Mouse (Mus musculus): ENCODE data around the gene Xpr1. TPM values are rescaled to one million over a fixed set of nuclear protein-coding genes. Genes with fewer than 3 reads are reported as not detected.

Gene Xpr1
- polyA plus RNA-seq, 1 experiment from 2014 or later: 68.7 TPM

- no peak overlapping the region for H3K27ac ChIP-seq (ENCODE audit: low read depth, low read length)
- H3K4me1 ChIP-seq (ENCODE audit: control insufficient read depth, insufficient read depth, low read length): no peaks in the 10 kb centered on the region
- no peaks in the 10 kb centered on the region for H3K27me3 ChIP-seq (ENCODE audit: control insufficient read depth, insufficient read depth, low read length)
- WGBS: 87% methylated on average over 8 of the region's 8 CpGs
- H3K36me3 ChIP-seq (ENCODE audit: control insufficient read depth, insufficient read depth, low read length): no peaks in the 10 kb centered on the region
- H3K9ac ChIP-seq (replicated peaks; ENCODE audit: low read depth, low read length): no peak overlapping the region
- ATAC-seq (ENCODE audit: low read depth): no peak
- no peaks in the 10 kb centered on the region for H3K9me3 ChIP-seq (ENCODE audit: control insufficient read depth, low read length)
- H3K4me3 ChIP-seq (ENCODE audit: low read depth, low read length): no peak overlapping the region
- no peak overlapping the region for H3K4me2 ChIP-seq (ENCODE audit: low read depth, low read length)
These were observed 162.9 kb downstream of the Xpr1 start for GRCm38 (mm10) chr1:155254309-155254708.

DNA sequence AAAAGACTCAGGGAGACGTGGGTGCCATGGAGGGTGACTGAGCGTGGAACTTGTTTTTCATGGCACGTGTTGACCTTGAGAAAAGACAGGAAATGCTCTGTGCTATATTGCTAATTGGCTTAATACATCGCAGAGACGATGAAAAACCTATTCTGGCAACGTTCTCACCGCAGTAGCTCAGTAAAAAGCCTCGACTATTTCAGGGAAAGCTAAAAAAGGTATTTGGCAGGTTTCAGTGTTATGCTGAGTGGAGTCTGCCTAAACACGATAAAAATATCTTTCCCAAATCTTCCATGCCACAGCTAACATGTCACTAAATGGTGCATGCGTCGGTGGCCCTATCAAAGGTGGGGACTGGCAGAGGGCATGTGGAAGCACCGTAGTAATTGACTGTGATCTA lies 164.1 kb downstream of the Xpr1 start:
- Histone ChIP-seq H3K27ac (ENCODE audit: low read depth, low read length) (no peak overlapping the region), H3K9me3 (ENCODE audit: control insufficient read depth, low read length) (no peaks in the 10 kb centered on the region), H3K27me3 (ENCODE audit: control insufficient read depth, insufficient read depth, low read length) (no peaks in the 10 kb centered on the region), H3K36me3 (ENCODE audit: control insufficient read depth, insufficient read depth, low read length) (no peaks in the 10 kb centered on the region), H3K9ac (replicated peaks; ENCODE audit: low read depth, low read length) (no peak overlapping the region), H3K4me3 (ENCODE audit: low read depth, low read length) (no peak overlapping the region), H3K4me1 (ENCODE audit: control insufficient read depth, insufficient read depth, low read length) (no peaks in the 10 kb centered on the region), H3K4me2 (ENCODE audit: low read depth, low read length) (no peak overlapping the region)
- ATAC-seq (ENCODE audit: low read depth): no peak
- WGBS: 76% methylated on average over 12 of the region's 12 CpGs

DNA sequence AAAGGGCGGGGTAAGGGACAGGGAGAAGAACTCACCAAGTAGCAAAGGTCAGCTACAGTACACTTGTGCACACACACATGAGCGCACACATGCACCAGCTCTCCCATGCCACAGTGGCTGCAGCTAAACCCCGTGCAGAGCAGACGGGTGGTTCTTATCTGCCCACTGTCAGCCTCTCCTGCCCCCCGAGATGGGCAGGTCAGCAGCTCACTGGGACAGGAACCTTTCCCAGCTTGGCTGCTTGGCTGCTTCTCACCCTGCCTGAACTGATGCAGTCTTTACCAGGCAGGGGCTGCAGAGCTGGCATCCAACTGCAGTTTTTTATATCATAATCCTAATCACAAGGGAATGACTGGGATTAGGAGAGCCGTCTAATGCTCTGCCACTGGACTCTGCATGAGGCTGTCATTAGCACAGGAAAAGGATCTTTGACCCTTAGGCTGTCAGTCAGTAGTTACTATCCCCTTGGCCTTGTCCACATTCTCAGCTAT lies 164.5 kb downstream of the Xpr1 start:
- Histone ChIP-seq H3K27ac (ENCODE audit: low read depth, low read length) (no peak overlapping the region), H3K9ac (replicated peaks; ENCODE audit: low read depth, low read length) (no peak overlapping the region), H3K36me3 (ENCODE audit: control insufficient read depth, insufficient read depth, low read length) (no peaks in the 10 kb centered on the region)

GRCm38 (mm10) chr1:155251596-155251995 lies 165.6 kb downstream of the Xpr1 start:
- Histone ChIP-seq H3K27ac (ENCODE audit: low read depth, low read length) (no peak overlapping the region), H3K9ac (replicated peaks; ENCODE audit: low read depth, low read length) (no peak overlapping the region), H3K4me2 (ENCODE audit: low read depth, low read length) (no peak overlapping the region), H3K27me3 (ENCODE audit: control insufficient read depth, insufficient read depth, low read length) (no peaks in the 10 kb centered on the region), H3K4me3 (ENCODE audit: low read depth, low read length) (no peak overlapping the region), H3K36me3 (ENCODE audit: control insufficient read depth, insufficient read depth, low read length) (no peaks in the 10 kb centered on the region), H3K4me1 (ENCODE audit: control insufficient read depth, insufficient read depth, low read length) (no peaks in the 10 kb centered on the region), H3K9me3 (ENCODE audit: control insufficient read depth, low read length) (no peaks in the 10 kb centered on the region)
- 80% methylated on average over 5 of the region's 5 CpGs for WGBS
- ATAC-seq (ENCODE audit: low read depth): no peak

More for the DNA sequence above, 164.5 kb downstream of the Xpr1 start:
- WGBS: 59% methylated on average over 6 of the region's 6 CpGs
- Histone ChIP-seq H3K4me1 (ENCODE audit: control insufficient read depth, insufficient read depth, low read length) (no peaks in the 10 kb centered on the region), H3K9me3 (ENCODE audit: control insufficient read depth, low read length) (no peaks in the 10 kb centered on the region), H3K4me2 (ENCODE audit: low read depth, low read length) (no peak overlapping the region), H3K27me3 (ENCODE audit: control insufficient read depth, insufficient read depth, low read length) (no peaks in the 10 kb centered on the region), H3K4me3 (ENCODE audit: low read depth, low read length) (no peak overlapping the region)
- no peak for ATAC-seq (ENCODE audit: low read depth)

- H3K9me3 ChIP-seq (ENCODE audit: control insufficient read depth, low read length): no peaks in the 10 kb centered on the region
- no peak overlapping the region for H3K4me2 ChIP-seq (ENCODE audit: low read depth, low read length)
- WGBS: 17% methylated on average over 4 of the region's 4 CpGs
- ATAC-seq (ENCODE audit: low read depth): no peak
- H3K9ac ChIP-seq (replicated peaks; ENCODE audit: low read depth, low read length): no peak overlapping the region
- no peaks in the 10 kb centered on the region for H3K36me3 ChIP-seq (ENCODE audit: control insufficient read depth, insufficient read depth, low read length)
- no peak overlapping the region for H3K27ac ChIP-seq (ENCODE audit: low read depth, low read length)
- H3K4me1 ChIP-seq (ENCODE audit: control insufficient read depth, insufficient read depth, low read length): no peaks in the 10 kb centered on the region
- H3K27me3 ChIP-seq (ENCODE audit: control insufficient read depth, insufficient read depth, low read length): 0 out of 2 replicates have a peak, but pooled peaks cover under 1% of the 10 kb centered on the region
- H3K4me3 ChIP-seq (ENCODE audit: low read depth, low read length): no peak overlapping the region
These were observed 166.6 kb downstream of the Xpr1 start for GRCm38 (mm10) chr1:155250531-155251135.

GRCm38 (mm10) chr1:155249896-155250295 lies 167.3 kb downstream of the Xpr1 start:
- Histone ChIP-seq H3K4me3 (ENCODE audit: low read depth, low read length) (no peak overlapping the region), H3K27me3 (ENCODE audit: control insufficient read depth, insufficient read depth, low read length) (0 out of 2 replicates have a peak, but pooled peaks cover 5% of the 10 kb centered on the region), H3K4me2 (ENCODE audit: low read depth, low read length) (no peak overlapping the region), H3K27ac (ENCODE audit: low read depth, low read length) (no peak overlapping the region), H3K9ac (replicated peaks; ENCODE audit: low read depth, low read length) (no peak overlapping the region), H3K4me1 (ENCODE audit: control insufficient read depth, insufficient read depth, low read length) (no peaks in the 10 kb centered on the region), H3K36me3 (ENCODE audit: control insufficient read depth, insufficient read depth, low read length) (no peaks in the 10 kb centered on the region), H3K9me3 (ENCODE audit: control insufficient read depth, low read length) (no peaks in the 10 kb centered on the region)
- 28% methylated on average over 5 of the region's 5 CpGs for WGBS
- no peak for ATAC-seq (ENCODE audit: low read depth)

DNA sequence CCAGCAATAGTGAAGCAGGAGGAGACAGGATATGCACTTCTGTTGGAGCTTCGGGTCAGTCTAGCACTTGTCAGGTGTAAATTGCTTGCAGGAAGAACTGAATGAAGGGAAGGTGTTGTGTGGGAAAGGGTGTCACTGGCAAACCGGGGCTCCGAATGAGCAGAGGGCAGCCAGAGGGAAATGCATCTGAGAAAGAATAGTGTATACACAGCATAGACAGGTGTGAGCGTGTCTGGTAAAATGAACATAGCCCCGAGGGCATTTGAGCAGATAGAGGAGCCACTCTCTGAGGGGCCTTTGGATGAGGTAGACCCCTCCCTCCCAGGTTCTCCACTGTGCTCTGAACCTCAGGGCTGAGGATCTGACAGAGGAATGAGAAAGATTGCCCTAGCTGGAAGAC lies 169.2 kb downstream of the Xpr1 start:
- no peak overlapping the region for H3K4me3 ChIP-seq (ENCODE audit: low read depth, low read length)
- H3K27ac ChIP-seq (ENCODE audit: low read depth, low read length): no peak overlapping the region
- H3K4me1 ChIP-seq (ENCODE audit: control insufficient read depth, insufficient read depth, low read length): peaks cover 4% of the 10 kb centered on the region; the same call in 1 of the 2 replicates
- 70% methylated on average over 5 of the region's 5 CpGs for WGBS
- H3K9ac ChIP-seq (replicated peaks; ENCODE audit: low read depth, low read length): no peak overlapping the region
- no peak overlapping the region for H3K4me2 ChIP-seq (ENCODE audit: low read depth, low read length)
- H3K27me3 ChIP-seq (ENCODE audit: control insufficient read depth, insufficient read depth, low read length): peaks cover 7% of the 10 kb centered on the region; the same call in 1 of the 2 replicates
- no peaks in the 10 kb centered on the region for H3K36me3 ChIP-seq (ENCODE audit: control insufficient read depth, insufficient read depth, low read length)
- no peak for ATAC-seq (ENCODE audit: low read depth)
- H3K9me3 ChIP-seq (ENCODE audit: control insufficient read depth, low read length): no peaks in the 10 kb centered on the region

DNA sequence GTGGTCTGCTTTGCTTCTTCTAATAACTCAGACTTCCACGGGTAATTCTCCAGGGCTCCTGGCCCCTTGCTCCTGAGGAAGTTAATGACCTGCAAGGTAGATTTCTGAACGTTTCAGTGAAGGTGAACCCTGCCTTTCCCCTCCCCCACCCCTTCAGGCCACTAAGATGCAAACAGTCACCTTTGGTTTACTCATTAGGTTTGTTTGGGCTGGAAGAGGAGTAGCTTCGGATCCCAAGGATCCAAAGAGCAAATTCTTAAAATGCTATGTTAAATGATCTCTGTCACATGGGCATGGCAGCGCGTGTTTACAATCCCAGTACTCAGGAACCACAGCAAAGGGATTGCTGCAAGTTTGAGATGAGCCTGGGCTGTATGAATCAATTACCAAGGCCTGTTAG lies 169.8 kb downstream of the Xpr1 start:
- Histone ChIP-seq H3K4me1 (ENCODE audit: control insufficient read depth, insufficient read depth, low read length) (peaks cover 4% of the 10 kb centered on the region; the same call in 1 of the 2 replicates), H3K36me3 (ENCODE audit: control insufficient read depth, insufficient read depth, low read length) (no peaks in the 10 kb centered on the region), H3K9ac (replicated peaks; ENCODE audit: low read depth, low read length) (no peak overlapping the region), H3K4me2 (ENCODE audit: low read depth, low read length) (no peak overlapping the region), H3K9me3 (ENCODE audit: control insufficient read depth, low read length) (no peaks in the 10 kb centered on the region), H3K27me3 (ENCODE audit: control insufficient read depth, insufficient read depth, low read length) (peaks cover 7% of the 10 kb centered on the region; the same call in 1 of the 2 replicates), H3K4me3 (ENCODE audit: low read depth, low read length) (no peak overlapping the region), H3K27ac (ENCODE audit: low read depth, low read length) (no peak overlapping the region)
- WGBS: 53% methylated on average over 5 of the region's 5 CpGs
- ATAC-seq (ENCODE audit: low read depth): no peak

DNA sequence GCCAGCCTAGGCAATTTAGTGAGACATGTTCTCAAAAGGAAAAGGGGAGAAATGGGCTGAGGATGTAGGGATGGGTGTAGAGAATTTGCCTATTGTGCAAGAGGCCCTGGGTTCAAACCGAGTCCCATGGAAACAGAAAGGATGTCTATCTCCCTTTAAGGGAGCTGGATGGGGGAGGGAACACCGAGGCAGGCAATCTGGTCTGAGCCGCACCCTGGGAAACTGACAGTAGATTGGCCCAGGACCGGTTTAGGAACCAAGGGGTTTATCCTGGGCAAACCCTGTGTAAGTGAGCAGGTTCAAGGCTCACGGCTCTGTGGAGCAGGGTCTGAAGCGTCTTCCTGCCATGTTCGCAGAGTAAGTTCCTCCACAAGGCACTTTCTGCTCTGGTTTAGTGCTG lies 171.7 kb downstream of the Xpr1 start:
- peaks cover 4% of the 10 kb centered on the region; the same call in 1 of the 2 replicates for H3K4me1 ChIP-seq (ENCODE audit: control insufficient read depth, insufficient read depth, low read length)
- H3K9ac ChIP-seq (replicated peaks; ENCODE audit: low read depth, low read length): no peak overlapping the region
- no peaks in the 10 kb centered on the region for H3K36me3 ChIP-seq (ENCODE audit: control insufficient read depth, insufficient read depth, low read length)
- no peak overlapping the region for H3K4me2 ChIP-seq (ENCODE audit: low read depth, low read length)
- 33% methylated on average over 7 of the region's 7 CpGs for WGBS
- no peak overlapping the region for H3K4me3 ChIP-seq (ENCODE audit: low read depth, low read length)
- H3K27ac ChIP-seq (ENCODE audit: low read depth, low read length): no peak overlapping the region; the same call in 1 of the 2 replicates
- no peaks in the 10 kb centered on the region for H3K9me3 ChIP-seq (ENCODE audit: control insufficient read depth, low read length)
- peaks cover 7% of the 10 kb centered on the region; the same call in 1 of the 2 replicates for H3K27me3 ChIP-seq (ENCODE audit: control insufficient read depth, insufficient read depth, low read length)
- ATAC-seq (ENCODE audit: low read depth): no peak

Data from neural tube, embryonic 14.5 days (tissue).